Mouse (Mus musculus) bone marrow, adult 2 months (tissue): ENCODE measurements at regions not wholly inside any gene's neighbourhood (a gene's known extent, or its start where the extent isn't known, plus 50 kb on each side); places are given as distances from the start of the nearest gene placed in this dataset.

Experiments
- CTCF ChIP-seq: fragments of 200-500 bp; IDR thresholded peaks from 2 replicates; pipeline ENCODE4 v1.5.1; 2011; ENCODE audit warnings: low read length, control low read depth; ENCODE audit not compliant: control insufficient read depth, insufficient read depth
- POLR2A ChIP-seq: fragments of 200-500 bp; IDR thresholded peaks from 2 replicates; pipeline ENCODE4 v1.6.1; 2011; ENCODE audit warnings: low read depth, mild to moderate bottlenecking, control low read depth, low read length, borderline replicate concordance; ENCODE audit not compliant: control insufficient read depth

DNA sequence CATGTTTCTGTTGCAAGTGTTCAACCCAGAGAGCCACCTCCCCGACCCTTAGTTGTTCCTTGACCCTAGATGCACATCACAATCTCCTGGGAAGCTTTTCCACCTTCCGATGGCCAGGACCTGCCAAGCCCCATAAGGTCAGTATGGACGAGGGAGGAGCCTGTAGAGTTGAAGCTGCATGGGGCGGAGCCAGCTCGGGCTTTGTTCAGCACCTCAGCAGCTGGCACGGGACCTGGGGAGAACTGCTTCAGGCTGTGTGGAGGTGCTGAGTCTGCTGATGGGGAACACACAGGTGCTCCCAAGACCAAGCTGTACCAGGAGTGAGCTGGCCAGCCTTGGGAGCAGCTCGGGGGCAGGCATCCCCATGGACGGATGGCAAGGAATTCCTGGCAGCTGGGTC, 267.6 kb downstream of the Sox9 start:
- TF ChIP-seq CTCF, result no peak
- no peak for TF ChIP-seq POLR2A
